Mouse (Mus musculus): ENCODE measurements around the gene Nsun2. TPM values are rescaled to one million over a fixed set of nuclear protein-coding genes. Genes with fewer than 3 reads are reported as not detected.

Gene Nsun2
- polyA plus RNA-seq, 1 experiment: 159 TPM

DNA sequence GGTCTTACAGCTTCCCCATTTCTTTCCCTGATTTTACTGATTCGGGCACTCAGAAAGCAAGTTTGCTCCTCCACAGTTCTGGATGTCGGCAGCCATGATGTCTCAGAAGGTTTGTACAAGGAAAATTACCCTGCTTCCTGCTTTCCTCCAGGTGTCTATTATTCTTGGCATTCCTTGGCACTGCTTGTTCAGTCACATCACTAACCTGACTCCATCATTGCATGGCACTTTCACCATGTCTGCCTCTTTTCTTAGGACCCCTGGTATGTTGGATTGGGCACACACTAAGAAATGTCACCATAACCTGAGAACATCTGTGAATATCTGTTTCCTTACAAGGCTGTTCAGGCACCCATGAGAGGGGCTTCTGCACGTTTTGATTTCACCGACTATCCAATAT lies 2.5 kb downstream of the Nsun2 start:
- no peak for TF ChIP-seq GATA1 (IDR thresholded peaks at IDR 0.05; ENCODE audit: low read length)

DNA sequence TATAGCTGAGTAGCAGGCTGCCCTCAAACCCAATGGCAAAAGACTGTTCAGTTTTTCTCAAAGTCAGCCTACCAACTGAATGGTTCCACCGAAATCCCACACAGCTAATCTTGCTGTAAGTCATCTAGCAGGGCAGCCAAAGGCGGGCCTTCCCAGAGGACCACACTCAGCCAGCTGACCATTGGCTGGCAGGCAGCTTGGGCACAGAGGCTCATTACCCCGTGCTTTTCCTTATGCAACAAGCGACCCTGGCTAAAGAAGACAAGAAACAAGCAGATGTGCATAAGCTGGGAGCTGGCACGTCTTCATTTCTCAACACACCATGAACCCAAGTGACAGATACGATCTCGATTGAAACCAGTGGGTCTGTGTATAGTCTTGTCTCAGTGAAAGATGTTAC lies 3.8 kb downstream of the Nsun2 start:
- TF ChIP-seq GATA1 (IDR thresholded peaks at IDR 0.05; ENCODE audit: low read length): no peak

DNA sequence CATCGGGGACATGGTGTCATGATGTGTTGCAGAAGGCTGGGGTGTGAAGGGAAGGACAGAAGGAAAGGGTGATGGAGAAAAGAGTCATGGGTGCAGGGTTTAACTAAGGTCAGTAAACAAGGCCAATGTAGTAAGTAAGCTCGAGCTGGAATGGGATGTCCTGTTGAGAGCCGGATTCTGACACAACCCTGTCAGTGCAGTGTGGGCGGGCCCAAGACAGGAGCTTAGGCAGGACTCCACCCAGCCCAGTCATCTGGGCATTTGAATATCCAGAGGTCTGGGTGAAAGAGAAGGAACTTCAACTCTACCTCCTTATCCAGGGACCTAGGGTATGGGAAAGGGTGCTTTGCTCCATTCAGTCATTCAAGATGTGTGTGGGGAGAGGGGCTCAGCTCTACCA lies 4.8 kb downstream of the Nsun2 start:
- TF ChIP-seq GATA1 (IDR thresholded peaks at IDR 0.05; ENCODE audit: low read length): no peak

DNA sequence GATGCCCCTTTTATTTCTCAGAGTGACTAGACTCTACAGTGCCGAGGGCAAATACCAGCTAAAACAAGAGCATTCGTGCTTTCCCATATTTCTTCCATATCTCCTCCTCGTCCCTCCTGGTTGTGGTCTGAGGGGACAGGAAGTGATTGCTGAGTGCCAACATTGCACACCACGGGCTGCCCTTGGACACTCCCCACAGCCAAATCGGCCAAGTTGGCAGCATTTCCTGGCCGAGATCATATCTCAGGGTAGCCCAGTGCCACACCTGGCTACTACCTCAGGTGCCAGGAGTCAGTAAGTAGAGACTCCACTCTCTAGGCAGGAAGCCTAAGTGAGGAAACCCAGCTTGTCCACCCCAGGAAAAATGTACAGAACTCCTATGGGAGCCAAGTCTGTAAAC lies 7.7 kb downstream of the Nsun2 start:
- no peak for TF ChIP-seq GATA1 (IDR thresholded peaks at IDR 0.05; ENCODE audit: low read length)

DNA sequence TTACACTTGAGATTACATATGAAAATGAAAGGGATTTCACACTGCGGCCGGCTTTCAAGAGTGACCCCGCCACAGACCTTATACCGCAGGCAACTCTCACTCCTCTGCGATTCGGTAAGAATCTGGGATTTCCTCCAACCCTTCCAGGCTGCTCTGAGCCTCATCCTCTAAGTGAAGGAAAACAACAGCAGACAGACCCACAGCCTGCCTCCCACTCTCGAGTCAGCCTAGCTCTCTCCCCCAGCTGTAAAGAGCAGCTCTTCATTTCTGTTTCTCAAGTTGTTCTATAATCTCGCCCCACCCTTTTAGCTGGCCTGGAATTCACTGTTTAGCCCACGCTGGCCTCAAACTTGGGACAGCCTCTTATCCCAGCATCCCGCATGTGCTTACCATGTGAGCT lies 8.2 kb downstream of the Nsun2 start:
- TF ChIP-seq GATA1 (IDR thresholded peaks at IDR 0.05; ENCODE audit: low read length): no peak

DNA sequence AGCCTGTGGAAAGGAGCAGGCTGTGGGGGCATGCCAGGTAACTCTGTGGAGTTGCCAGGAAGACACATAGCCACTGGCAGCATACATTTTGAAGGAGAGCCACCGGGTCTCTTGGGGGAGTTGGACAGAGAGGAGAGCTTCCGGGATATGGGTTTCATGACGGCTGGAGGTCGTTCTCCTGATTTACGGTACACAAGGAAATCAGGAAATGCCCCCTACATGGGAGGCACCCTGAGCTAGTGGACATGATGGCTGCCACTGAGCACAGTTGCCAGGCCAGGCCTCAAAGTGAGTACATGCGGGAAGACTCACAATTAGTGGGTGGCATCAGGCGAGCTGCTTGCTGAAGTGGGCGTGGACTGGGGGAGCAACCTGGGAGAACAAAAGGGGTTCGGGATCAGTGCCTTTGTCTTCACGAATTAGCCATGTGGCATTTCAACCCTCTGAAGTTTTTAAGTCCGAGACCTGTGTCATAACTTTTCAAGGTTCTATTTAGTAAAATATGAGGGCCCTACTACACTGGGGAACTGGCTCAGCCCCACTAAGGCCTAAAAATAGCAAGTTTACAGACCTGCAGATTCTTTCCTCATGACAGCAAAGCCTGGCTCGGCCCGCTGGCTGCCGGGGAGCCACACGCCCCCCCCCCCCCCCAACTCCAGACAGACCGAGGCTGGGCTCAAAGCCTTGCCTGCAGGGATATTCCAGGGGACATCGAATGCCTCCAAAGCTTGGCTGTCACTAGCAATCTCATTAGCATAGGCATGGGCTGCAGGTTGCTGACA lies 9.2 kb downstream of the Nsun2 start:
- TF ChIP-seq GATA1 (IDR thresholded peaks at IDR 0.05; ENCODE audit: low read length): no peak

DNA sequence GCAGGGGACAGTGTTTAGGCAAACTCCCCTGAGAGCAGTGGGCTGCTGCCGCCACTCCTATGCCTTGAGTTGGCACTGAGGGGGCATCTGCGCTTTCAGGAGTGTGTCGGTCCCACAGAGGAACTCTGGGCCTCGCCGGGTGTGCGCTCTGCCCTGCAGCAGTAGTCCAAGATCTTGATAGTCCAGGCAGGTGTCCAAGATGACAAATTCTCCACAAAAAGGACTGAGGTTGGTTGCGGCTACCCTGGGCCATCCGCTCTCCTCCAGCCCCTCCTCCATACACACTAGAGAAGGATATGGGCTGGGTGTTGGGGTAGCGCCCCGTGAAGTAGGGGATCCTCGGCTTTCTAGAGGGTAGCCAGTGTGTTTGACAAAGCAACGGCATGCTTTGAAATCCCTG lies 10.0 kb downstream of the Nsun2 start:
- TF ChIP-seq GATA1 (IDR thresholded peaks at IDR 0.05; ENCODE audit: low read length): no peak

DNA sequence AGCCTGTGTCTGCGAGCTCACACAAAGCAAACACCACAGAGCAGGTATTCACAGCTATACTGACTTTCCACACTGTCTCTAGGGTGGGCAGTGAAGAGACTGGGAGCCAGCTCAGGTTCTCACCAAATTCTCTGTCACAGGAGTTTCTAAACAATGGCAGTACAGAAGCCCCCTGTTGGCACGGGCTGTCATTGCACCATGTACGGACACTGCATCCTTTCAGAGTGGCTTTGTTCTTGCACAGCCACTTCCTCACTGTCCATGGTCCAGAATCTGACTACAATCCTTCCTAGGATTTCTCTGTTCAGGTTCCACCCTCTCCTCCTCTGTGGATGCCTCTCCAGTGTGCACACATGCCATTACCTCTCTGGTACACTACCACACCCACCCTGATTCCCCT lies 11.5 kb downstream of the Nsun2 start:
- TF ChIP-seq GATA1 (IDR thresholded peaks at IDR 0.05; ENCODE audit: low read length): no peak

DNA sequence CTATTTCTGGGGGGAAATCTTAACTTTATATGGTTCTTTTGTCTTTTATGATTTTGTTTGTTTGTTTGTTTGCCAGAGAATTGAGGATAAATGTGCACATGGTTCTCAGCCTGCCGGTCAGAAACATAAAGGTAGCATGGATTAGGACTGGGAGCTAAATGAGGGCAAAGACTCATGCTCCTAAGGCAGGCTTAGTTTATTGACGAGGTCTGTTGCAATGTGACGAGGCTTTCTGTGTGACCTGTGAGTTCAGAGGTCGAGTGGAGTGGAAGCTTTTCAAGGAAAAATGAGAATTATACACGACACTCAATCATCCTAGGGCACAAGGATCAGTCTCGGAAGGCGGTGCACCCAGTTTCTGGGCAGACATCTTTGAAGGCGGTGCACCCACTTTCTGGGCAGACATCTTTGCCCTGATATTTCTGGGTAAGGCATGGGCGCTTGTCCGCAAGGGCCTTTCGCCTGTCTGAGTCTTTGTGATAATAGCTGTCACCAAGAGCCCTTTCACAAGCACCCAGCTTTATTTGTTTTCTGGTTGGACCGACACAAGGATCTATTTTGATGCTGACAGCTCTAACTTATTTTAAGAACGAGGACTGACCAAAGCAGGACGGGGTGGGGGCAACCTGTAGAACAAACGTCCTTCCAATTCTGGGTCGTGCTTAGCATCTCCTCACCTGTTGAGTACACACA lies 14.1 kb downstream of the Nsun2 start:
- TF ChIP-seq GATA1 (IDR thresholded peaks at IDR 0.05; ENCODE audit: low read length): no peak

DNA sequence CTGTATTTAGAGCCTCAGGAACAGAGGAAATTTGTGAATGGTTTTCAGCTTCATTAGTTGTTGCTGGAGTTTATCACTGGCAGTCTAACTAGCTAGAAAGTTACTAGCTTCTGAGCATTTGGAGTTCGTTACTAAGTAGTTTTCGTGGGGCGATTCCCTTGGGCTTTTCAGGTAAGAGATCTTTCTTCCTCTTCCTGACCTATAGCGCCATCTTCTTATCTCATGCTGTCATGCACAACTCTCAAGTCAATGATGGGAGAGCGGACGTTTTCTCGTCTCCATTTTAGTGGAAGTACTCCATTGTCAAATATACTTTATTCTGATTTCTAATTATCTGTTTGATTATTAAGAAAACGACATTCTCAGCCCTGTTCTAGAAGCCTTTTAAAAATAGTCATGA lies 16.4 kb downstream of the Nsun2 start:
- no peak for TF ChIP-seq GATA1 (IDR thresholded peaks at IDR 0.05; ENCODE audit: low read length)

DNA sequence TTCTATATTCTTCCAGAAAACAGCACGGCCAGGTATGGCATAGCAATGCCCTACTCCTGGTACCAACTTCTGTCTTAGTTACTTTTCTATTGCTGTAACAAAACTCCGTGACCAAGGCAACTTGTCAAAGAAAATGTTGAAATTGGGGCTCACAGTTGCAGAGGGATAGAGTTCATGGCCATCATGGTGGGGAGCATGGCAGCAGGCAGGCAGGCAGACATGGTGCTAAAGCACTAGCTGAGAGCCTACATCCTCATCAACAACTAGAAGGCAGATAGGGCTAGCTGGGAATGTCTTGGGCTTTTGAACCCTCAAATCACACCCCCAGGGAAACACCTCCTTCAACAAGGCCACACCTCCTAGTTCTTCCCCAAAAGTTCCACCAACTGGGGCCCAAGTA lies 17.3 kb downstream of the Nsun2 start:
- TF ChIP-seq GATA1 (IDR thresholded peaks at IDR 0.05; ENCODE audit: low read length): no peak

DNA sequence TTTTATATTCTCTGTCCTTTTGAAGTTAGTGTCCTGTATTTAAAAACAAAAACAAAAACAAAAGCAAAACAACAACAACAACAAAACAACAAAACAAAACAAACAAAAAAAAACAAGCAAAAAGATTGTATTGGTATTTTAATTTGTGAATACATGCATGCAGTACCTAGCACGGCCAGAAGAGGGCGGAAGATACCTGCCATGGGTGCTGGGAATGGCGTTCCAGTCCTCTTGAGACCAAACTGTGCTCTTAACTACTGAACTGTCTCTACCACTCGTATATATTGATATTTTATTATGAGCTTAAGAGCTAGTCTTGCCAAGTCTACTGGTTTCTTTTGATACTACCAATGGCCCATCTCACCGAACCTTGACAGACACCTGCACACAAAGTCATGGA lies 19.5 kb downstream of the Nsun2 start:
- TF ChIP-seq GATA1 (IDR thresholded peaks at IDR 0.05; ENCODE audit: low read length): no peak

DNA sequence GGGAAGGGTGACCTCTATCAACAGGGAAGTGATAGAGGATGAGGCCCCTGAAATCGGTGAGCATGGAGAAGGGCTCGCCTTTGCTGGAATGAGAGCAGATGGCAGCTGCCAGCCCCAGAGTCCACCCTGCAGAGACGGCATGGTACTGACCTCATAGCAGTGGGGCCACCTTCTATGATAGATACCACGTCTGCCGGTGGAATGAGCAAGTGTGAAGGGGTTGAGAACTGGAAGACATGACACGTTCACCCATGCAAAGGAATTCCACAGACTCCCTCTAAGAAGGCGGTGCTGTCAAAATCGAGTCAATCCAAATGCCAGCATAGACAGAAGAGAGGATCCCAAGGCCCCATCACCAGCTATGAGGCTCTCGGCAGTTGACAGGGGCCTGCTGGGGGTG lies 20.7 kb downstream of the Nsun2 start:
- no peak for TF ChIP-seq GATA1 (IDR thresholded peaks at IDR 0.05; ENCODE audit: low read length)

DNA sequence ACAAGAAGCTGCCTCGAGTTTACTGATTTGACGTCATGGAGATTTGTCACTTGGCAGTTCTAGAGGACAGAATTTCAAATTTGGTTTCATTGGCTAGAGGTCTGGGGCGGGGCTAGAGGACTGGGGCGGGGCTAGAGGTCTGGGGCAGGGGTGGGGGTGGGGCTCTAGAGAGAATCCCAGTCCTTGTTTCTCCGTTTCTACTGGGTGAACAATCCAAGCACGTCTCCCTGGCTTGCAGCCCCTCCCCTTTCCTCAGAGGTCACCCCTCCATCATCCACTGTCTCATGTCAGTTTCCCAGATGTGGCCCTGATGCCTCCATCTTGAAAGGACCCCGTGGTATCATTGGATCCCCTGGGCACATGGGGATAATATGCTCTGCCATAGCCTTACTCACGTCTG lies 21.5 kb downstream of the Nsun2 start:
- TF ChIP-seq GATA1 (IDR thresholded peaks at IDR 0.05; ENCODE audit: low read length): no peak

DNA sequence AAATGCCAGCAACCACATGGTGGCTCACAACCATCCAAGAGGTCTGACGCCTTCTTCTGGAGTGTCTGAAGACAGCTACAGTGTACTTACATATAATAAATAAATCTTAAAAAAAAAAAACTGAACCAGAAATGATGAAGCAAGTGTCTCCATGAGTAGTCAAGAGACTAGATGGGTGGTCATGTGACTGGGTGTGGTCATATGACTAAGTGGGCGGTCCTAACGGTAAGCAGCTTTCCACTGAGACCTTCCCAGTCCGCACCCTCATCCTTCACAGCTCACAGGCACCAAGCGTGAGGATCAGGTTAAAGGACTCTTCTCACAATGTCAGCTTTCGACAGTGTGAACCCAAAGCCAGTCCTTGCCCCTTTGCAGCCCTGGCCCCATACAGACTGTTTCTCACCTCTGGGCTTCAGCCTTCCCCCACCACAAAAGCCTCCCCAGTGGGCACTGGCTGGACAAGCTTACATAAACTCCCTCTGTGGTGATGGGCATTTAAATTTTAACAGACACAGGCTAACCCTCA lies 22.5 kb downstream of the Nsun2 start:
- no peak for TF ChIP-seq GATA1 (IDR thresholded peaks at IDR 0.05; ENCODE audit: low read length)

DNA sequence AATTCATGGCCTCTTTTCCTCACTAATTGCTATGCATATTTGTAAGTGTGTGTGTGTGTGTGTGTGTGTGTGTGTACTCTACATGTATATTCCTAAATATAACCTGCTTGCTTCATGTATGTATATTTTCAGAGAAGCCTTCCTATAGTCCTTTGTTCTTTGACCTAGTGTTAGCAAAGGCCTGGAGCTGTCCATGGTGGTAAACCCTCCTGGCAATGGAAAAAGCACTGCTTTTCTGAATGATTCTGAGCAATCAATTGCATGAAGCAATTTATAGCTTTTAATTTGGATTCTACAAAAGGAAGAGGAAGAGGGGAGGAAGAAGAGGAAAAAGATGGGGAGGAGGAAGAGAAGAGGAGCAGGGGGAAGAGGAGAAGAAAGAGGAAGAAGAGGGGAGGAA lies 23.2 kb downstream of the Nsun2 start:
- TF ChIP-seq GATA1 (IDR thresholded peaks at IDR 0.05; ENCODE audit: low read length): no peak

DNA sequence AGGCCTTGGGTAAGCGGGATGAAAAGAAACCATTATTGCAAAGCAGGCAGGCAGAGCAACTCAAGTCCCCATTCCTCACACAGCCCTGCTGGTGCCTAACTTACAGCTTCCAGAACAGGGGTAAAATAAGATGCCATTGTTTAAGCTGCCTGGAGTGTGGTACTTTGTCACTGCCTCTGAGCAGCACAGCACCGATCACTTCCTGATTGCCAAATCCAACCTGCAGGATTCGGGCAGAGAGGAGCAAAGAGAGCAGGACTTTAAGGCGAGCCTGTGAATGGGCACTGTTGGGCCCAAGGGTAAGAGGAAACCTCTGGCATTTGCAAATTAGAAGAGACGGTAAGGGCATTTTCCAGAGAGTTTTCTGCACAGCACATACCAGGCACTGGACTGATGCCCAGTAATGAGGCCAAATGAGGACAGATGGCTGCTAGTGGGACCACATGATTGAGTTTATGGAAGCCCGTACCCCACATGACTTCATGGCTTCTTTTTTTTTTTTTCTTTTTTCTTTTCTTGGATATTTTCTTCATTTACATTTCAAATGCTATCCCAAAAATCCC lies 24.6 kb downstream of the Nsun2 start:
- TF ChIP-seq GATA1 (IDR thresholded peaks at IDR 0.05; ENCODE audit: low read length): no peak

Data from G1E-ER4 (cell line).